Mouse (Mus musculus): ENCODE measurements at regions not wholly inside any gene's neighbourhood (a gene's known extent, or its start where the extent isn't known, plus 50 kb on each side); places are given as distances from the start of the nearest gene placed in this dataset.

DNA sequence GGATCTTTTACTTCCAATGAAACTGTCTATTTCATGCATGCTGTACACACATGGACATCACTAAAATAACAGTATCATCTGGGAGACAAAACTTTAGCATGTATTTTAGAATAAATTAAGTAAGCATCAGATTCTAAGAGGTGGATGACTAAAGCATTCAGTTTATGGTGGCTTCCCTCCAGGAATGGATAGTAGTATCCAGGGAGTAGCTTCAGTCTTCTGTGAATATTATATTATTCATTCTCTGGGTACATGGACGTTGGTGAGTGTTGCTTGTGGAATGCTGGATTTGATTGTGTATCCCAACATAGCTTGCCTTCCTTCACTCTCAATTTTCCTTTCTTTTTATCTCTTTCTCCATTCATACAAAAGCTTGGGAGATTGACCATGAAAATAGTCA is 630.0 kb downstream of the Ppargc1a start:
- DNase-seq: no peak

GRCm38 (mm10) chr5:50921599-50921998 is 645.9 kb downstream of the Ppargc1a start:
- no peak for DNase-seq

GRCm38 (mm10) chr5:50916341-50916740 is 651.2 kb downstream of the Ppargc1a start:
- no peak for DNase-seq

DNA sequence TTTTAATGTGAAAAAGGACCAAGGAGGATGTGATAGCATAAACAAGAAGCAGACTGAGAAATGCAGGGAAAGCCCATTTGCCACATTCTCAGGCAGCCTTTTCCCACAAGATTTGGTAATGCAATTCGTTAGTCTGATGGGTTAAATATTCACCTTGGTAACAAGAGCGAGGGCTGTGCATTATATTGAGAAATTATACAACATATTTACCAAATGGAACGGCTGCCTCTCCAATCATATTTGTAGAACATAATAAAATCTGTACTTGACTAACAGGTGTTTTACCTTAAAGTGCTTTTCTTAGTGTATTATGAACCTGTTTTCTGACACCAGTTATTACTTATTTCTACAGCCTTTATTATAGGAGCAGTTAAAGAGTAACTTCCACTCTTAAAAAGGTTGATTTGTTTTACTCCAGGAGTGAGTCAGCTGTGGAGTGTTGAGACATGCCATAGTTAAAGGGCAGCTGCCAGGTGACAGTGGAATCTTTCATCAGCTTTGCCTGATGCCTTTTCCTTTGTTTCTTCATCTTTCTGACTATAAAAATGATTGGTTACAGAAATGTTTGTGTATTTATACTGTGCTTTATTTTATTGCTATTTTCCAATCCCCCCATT is 652.2 kb downstream of the Ppargc1a start:
- no peak for DNase-seq

DNA sequence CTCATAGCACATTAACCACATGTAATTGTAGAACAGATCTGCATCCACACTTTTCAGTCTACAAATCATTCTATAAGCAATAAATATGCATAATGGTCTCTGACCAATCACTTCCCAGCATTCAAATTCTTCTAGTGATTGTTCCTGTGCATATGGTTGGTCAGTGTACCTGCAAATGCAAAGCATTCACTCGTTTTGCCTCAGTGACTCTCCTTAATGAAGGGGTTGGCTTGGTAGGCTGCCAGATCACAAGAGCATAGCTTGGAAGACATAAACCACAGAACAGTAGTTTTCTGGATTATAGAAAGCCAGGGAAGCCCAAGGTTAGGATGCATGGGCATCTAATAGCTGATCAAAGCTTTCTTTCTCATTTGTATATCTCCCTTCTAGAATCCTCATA is 662.7 kb downstream of the Ppargc1a start:
- DNase-seq: peak; percentile 4 to 5
